Mouse (Mus musculus): ENCODE measurements around the gene Gsg1l. TPM values are rescaled to one million over a fixed set of nuclear protein-coding genes. Genes with fewer than 3 reads are reported as not detected.

The Gsg1l gene
- polyA plus RNA-seq, 1 experiment from 2014 or later: 3.2 TPM

DNA sequence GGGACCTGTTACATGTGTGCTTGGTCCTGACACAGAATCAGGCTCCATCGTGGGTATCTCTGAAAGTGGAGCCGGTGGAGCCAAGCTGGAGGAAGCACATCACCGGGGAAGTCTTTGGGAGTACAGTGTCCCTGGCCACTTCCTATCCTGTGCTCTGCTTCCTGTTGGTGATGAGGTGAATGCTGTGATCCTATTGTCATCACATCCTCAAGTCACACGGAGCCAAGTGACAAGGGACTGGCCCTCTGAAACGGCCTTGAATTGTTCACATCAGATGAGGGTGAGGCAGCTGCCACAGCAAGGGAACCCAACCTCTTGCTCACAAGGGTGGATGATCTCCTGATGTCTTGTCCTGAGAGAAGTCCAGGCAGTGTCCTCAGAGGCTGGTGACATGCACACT, 14.4 kb upstream of the Gsg1l start:
- 59% methylated on average over 5 of the region's 5 CpGs for WGBS
- Histone ChIP-seq H3K4me2 (no peak overlapping the region), H3K4me1 (no peaks in the 10 kb centered on the region), H3K27me3 (no peaks in the 10 kb centered on the region), H3K36me3 (peaks cover 22% of the 10 kb centered on the region; the same call in 1 of the 2 replicates), H3K4me3 (no peak overlapping the region), H3K9ac (no peak overlapping the region), H3K9me3 (no peaks in the 10 kb centered on the region), H3K27ac (no peak overlapping the region)
- ATAC-seq (ENCODE audit: borderline replicate concordance, extremely low read depth, low FRiP score, low TSS enrichment): no peak

DNA sequence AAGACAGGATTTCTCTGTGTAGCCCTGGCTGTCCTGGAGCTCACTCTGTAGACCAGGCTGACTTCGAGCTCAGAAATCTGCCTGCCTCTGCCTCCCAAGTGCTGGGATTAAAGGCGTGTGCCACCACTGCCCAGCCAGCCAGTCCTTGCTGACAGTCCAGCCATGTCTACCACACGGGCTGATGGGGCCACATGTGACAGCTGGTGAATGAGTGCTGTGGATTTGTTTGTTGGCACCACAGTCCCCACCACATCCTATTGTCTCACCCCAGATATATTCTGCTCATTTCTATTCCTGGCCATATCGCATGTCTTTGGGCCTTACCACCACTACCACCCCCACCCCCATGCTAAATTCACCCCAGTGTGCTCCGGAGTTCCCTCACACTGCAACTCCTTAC, 12.5 kb upstream of the Gsg1l start:
- no peaks in the 10 kb centered on the region for H3K4me1 ChIP-seq
- no peak overlapping the region for H3K9ac ChIP-seq
- no peak overlapping the region for H3K27ac ChIP-seq
- ATAC-seq (ENCODE audit: borderline replicate concordance, extremely low read depth, low FRiP score, low TSS enrichment): no peak
- H3K9me3 ChIP-seq: no peaks in the 10 kb centered on the region
- no peak overlapping the region for H3K4me2 ChIP-seq
- H3K36me3 ChIP-seq: peaks cover 5% of the 10 kb centered on the region; the same call in 1 of the 2 replicates
- no peak overlapping the region for H3K4me3 ChIP-seq
- H3K27me3 ChIP-seq: no peaks in the 10 kb centered on the region
- WGBS: 87% methylated on average over 5 of the region's 5 CpGs

DNA sequence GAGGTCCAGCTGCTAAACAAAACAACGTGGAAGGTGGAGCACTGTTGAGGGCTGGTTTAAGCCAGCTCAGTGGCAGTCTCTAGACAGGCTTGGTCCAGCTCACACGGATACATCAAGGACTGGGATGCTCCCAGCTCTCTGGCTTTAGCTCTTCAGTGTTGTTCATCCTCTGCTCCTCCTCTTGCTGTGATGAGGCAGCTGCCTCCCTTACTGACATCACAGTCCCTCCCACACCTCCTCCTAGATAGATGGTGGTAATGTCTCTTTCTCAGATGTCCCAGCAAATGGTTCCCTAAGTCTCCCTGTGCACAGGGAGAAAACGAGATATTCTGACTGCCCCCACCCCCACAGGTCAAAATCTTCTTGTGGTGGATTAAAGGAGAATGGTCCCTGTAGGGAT, 11.0 kb upstream of the Gsg1l start:
- ATAC-seq (ENCODE audit: borderline replicate concordance, extremely low read depth, low FRiP score, low TSS enrichment): no peak
- Histone ChIP-seq H3K9ac (no peak overlapping the region), H3K4me2 (no peak overlapping the region), H3K27ac (no peak overlapping the region), H3K36me3 (0 out of 2 replicates have a peak, but pooled peaks cover 3% of the 10 kb centered on the region), H3K4me3 (no peak overlapping the region), H3K4me1 (no peaks in the 10 kb centered on the region), H3K9me3 (no peaks in the 10 kb centered on the region), H3K27me3 (no peaks in the 10 kb centered on the region)
- WGBS: 37% methylated on average over 3 of the region's 3 CpGs

DNA sequence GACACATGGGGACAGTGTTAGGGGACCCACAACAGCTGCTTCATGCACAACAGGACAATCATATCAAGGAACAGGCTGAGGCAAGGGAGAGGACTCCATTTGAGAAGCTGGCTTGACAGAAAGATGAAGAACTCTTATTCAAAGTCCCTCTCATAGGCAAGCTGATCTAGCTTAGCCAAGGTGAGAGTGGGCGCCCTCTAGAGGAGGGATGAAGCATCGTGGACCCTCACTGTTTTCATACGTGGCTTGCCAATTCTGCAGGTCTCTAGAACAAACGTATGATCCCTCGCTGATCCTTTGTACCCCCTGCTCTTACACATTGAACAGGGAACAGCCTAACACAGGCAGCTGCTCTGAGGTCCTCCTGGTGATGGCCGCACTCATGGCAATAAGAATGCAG, 7.6 kb upstream of the Gsg1l start:
- H3K9ac ChIP-seq: no peak overlapping the region
- no peak overlapping the region for H3K4me3 ChIP-seq
- peaks cover 15% of the 10 kb centered on the region; the same call in 1 of the 2 replicates for H3K4me1 ChIP-seq
- peaks cover 6% of the 10 kb centered on the region for H3K27me3 ChIP-seq
- 18% methylated on average over 6 of the region's 6 CpGs for WGBS
- no peaks in the 10 kb centered on the region for H3K36me3 ChIP-seq
- H3K9me3 ChIP-seq: no peaks in the 10 kb centered on the region
- no peak overlapping the region for H3K4me2 ChIP-seq
- no peak for ATAC-seq (ENCODE audit: borderline replicate concordance, extremely low read depth, low FRiP score, low TSS enrichment)
- no peak overlapping the region for H3K27ac ChIP-seq

DNA sequence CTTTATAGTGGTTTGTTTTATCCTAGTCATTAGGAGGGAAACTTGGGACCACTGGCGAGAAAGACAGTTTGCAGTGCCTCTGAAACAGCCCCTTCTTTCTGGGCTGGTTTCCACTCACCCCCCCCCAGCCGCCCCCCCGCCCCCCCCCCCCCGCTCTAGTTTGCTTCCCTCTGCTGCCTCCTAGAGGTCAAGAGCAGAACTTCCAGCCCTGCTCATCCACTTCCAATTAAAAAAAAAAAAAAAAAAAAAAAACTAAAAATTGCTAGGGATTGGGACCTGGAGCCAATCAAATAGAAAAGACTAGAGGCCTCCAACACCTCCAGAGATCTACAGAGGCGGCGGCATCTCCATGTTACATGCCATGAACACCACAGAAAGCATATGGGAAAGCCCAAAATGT, 5.9 kb upstream of the Gsg1l start:
- H3K9ac ChIP-seq: no peak overlapping the region
- H3K4me2 ChIP-seq: no peak overlapping the region
- no peak for ATAC-seq (ENCODE audit: borderline replicate concordance, extremely low read depth, low FRiP score, low TSS enrichment)
- H3K4me3 ChIP-seq: no peak overlapping the region
- no peaks in the 10 kb centered on the region for H3K9me3 ChIP-seq
- WGBS: 14% methylated on average over 6 of the region's 6 CpGs
- no peaks in the 10 kb centered on the region for H3K36me3 ChIP-seq
- H3K27me3 ChIP-seq: peaks cover 22% of the 10 kb centered on the region
- peaks cover 22% of the 10 kb centered on the region for H3K4me1 ChIP-seq
- no peak overlapping the region for H3K27ac ChIP-seq

DNA sequence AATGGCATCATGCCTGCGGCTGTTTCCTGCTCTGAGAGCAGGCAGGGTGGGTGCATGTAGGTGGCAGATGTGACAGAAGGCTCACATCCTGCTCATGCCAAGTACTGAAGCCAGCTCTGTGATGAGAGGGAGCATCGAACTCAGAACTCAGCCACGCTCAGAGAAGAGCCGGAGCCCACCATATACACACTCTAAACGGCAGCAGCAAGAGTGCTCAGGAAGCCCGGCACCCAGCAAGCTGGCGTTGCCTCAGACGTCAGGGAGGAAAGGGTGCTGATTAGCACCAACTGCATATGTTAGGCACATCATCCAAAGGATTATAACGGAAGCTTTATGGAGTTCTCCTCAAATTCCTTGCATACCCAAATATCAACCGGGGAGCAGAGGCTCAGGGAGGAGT, 5.4 kb upstream of the Gsg1l start:
- H3K4me1 ChIP-seq: peaks cover 23% of the 10 kb centered on the region
- no peak overlapping the region for H3K9ac ChIP-seq
- H3K36me3 ChIP-seq: no peaks in the 10 kb centered on the region
- ATAC-seq (ENCODE audit: borderline replicate concordance, extremely low read depth, low FRiP score, low TSS enrichment): no peak
- no peaks in the 10 kb centered on the region for H3K9me3 ChIP-seq
- H3K4me2 ChIP-seq: no peak overlapping the region
- peaks cover 28% of the 10 kb centered on the region for H3K27me3 ChIP-seq
- no peak overlapping the region for H3K4me3 ChIP-seq
- WGBS: 45% methylated on average over 10 of the region's 10 CpGs
- no peak overlapping the region for H3K27ac ChIP-seq

DNA sequence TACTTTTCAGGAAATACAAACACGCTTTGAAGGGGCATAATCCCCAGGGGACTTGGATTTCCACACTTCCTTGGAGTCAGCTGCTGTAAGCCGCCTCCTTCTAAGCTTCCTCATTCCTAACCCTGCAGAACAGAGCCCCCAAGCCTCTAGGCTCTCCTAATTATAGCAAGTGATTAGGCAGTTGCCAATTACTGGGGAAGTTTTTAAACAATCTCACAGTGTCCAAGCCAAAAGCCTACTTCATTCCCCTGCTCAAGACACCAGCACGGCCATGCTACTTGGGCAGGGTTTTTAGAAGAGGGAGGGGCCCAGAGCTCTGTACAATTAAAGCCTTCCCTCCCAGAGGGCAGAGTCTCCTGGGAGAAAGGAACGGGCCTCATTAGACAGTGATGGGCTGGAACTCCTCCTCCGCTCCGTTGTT, 4.1 kb upstream of the Gsg1l start:
- no peaks in the 10 kb centered on the region for H3K9me3 ChIP-seq
- H3K36me3 ChIP-seq: no peaks in the 10 kb centered on the region
- H3K27me3 ChIP-seq: peaks cover 40% of the 10 kb centered on the region
- 0 out of 2 replicates have a peak overlapping the region, but pooled peaks have one; percentile 4 for H3K4me2 ChIP-seq
- no peak overlapping the region for H3K4me3 ChIP-seq
- WGBS: 16% methylated on average over 6 of the region's 6 CpGs
- no peak for ATAC-seq (ENCODE audit: borderline replicate concordance, extremely low read depth, low FRiP score, low TSS enrichment)
- peaks cover 34% of the 10 kb centered on the region for H3K4me1 ChIP-seq
- H3K27ac ChIP-seq: no peak overlapping the region
- no peak overlapping the region for H3K9ac ChIP-seq

DNA sequence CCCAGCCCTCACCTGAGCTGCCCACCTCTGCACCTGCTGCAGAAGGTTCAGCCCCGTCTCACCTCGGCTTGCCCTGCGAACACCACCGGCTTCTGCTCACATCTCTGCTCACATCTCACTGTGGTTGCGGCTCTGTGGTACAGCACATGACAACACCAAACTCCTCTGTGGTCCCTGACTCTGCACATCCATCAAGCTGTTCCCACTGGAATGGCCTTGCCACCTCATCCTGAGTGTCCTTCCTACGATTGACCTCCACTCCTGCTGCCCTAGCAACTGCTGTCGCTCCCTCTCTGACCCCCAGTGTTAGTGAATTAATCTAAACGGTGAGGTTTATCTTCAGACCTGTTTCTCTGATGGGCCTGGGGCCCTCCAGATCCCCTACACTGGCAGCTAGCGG, 2.9 kb upstream of the Gsg1l start:
- H3K9me3 ChIP-seq: no peaks in the 10 kb centered on the region
- no peak overlapping the region for H3K4me2 ChIP-seq
- peaks cover 34% of the 10 kb centered on the region for H3K4me1 ChIP-seq
- no peak for ATAC-seq (ENCODE audit: borderline replicate concordance, extremely low read depth, low FRiP score, low TSS enrichment)
- no peak overlapping the region for H3K4me3 ChIP-seq
- H3K36me3 ChIP-seq: no peaks in the 10 kb centered on the region
- WGBS: 87% methylated on average over 9 of the region's 9 CpGs
- H3K27me3 ChIP-seq: peaks cover 52% of the 10 kb centered on the region
- H3K9ac ChIP-seq: no peak overlapping the region
- no peak overlapping the region for H3K27ac ChIP-seq

DNA sequence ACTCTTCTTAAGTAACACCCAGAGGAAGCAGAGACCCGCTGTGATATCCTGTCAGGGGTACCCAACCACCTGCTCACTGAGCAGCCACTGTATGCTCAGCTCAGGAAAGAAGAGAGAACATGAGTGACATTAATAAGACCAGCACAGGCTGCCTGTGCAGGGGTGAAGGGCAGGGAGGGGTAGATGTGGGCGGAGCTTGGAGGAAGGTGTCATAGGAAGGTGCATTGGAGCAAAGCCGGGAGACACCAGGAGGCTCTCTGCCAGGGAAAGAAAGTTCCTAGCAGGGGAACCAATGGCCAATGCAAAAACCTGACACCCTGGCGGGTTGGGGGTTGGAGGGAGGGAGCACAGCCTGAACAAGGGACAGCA, 1.8 kb upstream of the Gsg1l start:
- no peak overlapping the region for H3K9ac ChIP-seq
- peaks cover 34% of the 10 kb centered on the region for H3K4me1 ChIP-seq
- H3K36me3 ChIP-seq: no peaks in the 10 kb centered on the region
- H3K9me3 ChIP-seq: no peaks in the 10 kb centered on the region
- WGBS: 21% methylated on average over 4 of the region's 4 CpGs
- no peak overlapping the region for H3K4me3 ChIP-seq
- H3K27me3 ChIP-seq: peaks cover 62% of the 10 kb centered on the region
- no peak overlapping the region for H3K4me2 ChIP-seq
- no peak overlapping the region for H3K27ac ChIP-seq
- no peak for ATAC-seq (ENCODE audit: borderline replicate concordance, extremely low read depth, low FRiP score, low TSS enrichment)

DNA sequence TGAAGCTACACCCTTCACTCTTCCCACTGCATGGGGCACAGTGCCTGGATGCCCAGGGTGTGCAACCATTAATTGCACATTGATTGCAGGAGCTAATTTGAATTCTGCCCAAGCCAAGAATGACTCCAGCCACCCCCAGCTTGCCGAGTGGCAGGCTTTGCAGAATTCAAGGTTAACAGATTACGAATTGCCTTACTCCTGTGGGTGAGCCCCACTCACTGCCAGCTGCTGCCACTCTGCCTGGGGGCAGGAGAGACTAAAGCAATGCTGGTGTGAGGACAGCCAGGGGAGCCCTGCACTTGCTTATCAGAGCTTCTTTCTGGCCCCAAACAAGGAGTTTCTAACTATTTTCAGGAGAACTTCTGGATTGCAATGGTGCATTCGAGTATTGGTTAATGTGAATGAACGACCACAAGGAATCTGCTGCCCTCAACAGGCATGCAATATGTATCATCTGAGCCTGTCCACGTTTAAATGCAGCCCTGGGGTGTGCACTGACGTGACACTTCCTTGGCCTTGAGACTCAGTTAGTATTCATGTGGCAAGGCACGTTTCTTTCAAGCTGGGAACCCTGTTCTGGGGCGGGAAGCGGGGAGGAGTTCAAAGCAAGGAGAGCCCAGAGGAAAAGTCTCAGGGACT, 1.2 kb upstream of the Gsg1l start:
- no peak overlapping the region for H3K4me3 ChIP-seq
- peaks cover 62% of the 10 kb centered on the region for H3K27me3 ChIP-seq
- H3K27ac ChIP-seq: no peak overlapping the region
- H3K36me3 ChIP-seq: no peaks in the 10 kb centered on the region
- H3K9ac ChIP-seq: no peak overlapping the region
- 19% methylated on average over 9 of the region's 9 CpGs for WGBS
- no peak overlapping the region for H3K4me2 ChIP-seq
- peaks cover 34% of the 10 kb centered on the region for H3K4me1 ChIP-seq
- ATAC-seq (ENCODE audit: borderline replicate concordance, extremely low read depth, low FRiP score, low TSS enrichment): no peak
- no peaks in the 10 kb centered on the region for H3K9me3 ChIP-seq

DNA sequence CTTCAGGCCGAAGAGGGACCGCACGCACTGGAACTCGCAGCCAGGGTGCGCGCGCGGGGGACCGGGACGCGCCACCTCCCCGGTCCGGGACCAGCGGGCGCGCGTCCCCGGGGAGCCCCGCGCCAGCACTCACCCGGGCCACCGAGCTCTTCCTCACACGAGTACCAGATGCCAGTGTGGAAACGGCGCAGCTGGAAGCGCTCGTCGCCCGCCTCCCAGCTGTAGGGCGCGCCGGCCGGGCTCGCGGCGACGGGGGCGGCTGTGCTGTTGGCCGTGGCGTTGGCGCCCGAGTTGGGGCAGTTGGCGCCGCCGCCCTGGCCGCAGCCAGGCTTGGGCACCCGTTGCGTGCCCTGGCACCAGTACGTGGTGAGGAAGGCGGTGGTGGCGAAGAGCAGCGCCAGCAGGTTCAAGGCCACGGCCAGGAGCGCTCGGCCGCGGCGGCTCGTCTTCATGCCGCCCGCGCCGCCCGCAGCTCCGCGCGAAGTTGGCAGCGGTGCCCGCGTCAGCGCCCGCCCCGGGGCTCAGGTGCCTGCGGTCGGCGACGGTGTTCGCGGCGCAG, 405 bp downstream of the Gsg1l start:
- ATAC-seq (ENCODE audit: borderline replicate concordance, extremely low read depth, low FRiP score, low TSS enrichment): no peak
- Histone ChIP-seq H3K4me2 (peak overlapping the region; percentile 97), H3K9ac (peak overlapping the region; percentile 47), H3K4me1 (peaks cover 29% of the 10 kb centered on the region), H3K4me3 (peak overlapping the region; percentile 56), H3K36me3 (no peaks in the 10 kb centered on the region), H3K27me3 (peaks cover 62% of the 10 kb centered on the region), H3K9me3 (no peaks in the 10 kb centered on the region), H3K27ac (0 out of 2 replicates have a peak overlapping the region, but pooled peaks have one; percentile 9)
- WGBS: 1% methylated on average over 78 of the region's 80 CpGs

DNA sequence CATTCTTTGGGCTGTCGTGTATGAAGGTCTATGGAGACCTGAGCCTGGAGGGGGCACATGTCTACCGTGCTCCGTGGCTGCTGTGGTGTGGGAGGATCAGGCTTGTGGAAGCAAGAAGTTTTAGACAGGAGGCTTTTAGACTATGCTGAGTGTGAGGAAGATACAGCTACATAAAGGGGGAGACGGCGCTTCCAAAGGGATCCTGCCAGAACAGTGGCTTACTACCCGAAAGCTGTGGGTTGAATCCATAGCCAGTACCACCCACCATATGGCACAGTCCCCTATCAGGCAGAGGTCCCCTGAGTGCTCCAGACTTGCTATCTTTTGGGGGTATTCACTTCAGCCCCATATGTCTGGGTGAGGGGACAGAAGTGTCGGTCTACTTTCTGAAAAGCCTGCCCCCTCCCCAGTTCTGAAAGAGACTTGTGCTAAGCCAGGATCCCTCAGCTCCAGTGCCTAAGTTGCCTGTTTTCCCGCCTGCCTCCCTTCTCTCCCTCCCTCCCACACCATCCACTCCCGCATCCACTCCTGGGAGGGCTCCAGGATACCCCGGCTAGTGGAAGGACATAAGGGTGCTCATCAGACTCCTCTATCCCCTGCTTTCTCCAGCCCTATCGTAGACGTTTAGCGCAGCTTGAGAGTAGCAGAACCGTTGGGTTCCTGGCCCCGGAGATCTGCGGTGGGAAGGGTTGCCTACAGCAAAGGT, 1.1 kb downstream of the Gsg1l start:
- Histone ChIP-seq H3K9ac (peak overlapping the region; percentile 47; the same call in 1 of the 2 replicates), H3K27ac (0 out of 2 replicates have a peak overlapping the region, but pooled peaks have one; percentile 9), H3K9me3 (no peaks in the 10 kb centered on the region), H3K36me3 (no peaks in the 10 kb centered on the region), H3K4me2 (peak overlapping the region; percentile 97), H3K4me1 (peaks cover 22% of the 10 kb centered on the region), H3K4me3 (peak overlapping the region; percentile 56), H3K27me3 (peaks cover 62% of the 10 kb centered on the region)
- 24% methylated on average over 16 of the region's 16 CpGs for WGBS
- no peak for ATAC-seq (ENCODE audit: borderline replicate concordance, extremely low read depth, low FRiP score, low TSS enrichment)
